Mouse (Mus musculus) hindbrain, embryonic 14.5 days (tissue): ENCODE measurements around the gene Aoah. TPM values are rescaled to one million over a fixed set of nuclear protein-coding genes. Genes with fewer than 3 reads are reported as not detected.

Experiments used
- ATAC-seq: fragments of 200-750 bp; cut with Nextera tagmentation; 2 replicates; pipeline ENCODE4 v1.8.0; 2017; ENCODE audit warnings: moderate number of reproducible peaks, mild to moderate bottlenecking, moderate TSS enrichment, moderate library complexity; ENCODE audit not compliant: low FRiP score
- DNase-seq: peaks from one replicate; pipeline ENCODE4 v3.0.0-alpha.2; 2015; ENCODE audit warnings: low spot score
- H3K27ac ChIP-seq: fragments of 300-500 bp; sonication (generic); 2 replicates; pipeline ENCODE4 v1.5.1; 2014; ENCODE audit warnings: mild to moderate bottlenecking, moderate library complexity
- H3K27me3 ChIP-seq: fragments of 300-500 bp; sonication (generic); 2 replicates; pipeline ENCODE4 v1.6.1; 2014; ENCODE audit warnings: mild to moderate bottlenecking, low read length, mixed read lengths; ENCODE audit not compliant: control insufficient read depth, insufficient read depth
- H3K36me3 ChIP-seq: fragments of 300-500 bp; sonication (generic); replicated peaks from 2 replicates; pipeline ENCODE4 v1.6.1; 2014; ENCODE audit not compliant: control insufficient read depth, insufficient read depth
- H3K4me1 ChIP-seq: fragments of 300-500 bp; sonication (generic); replicated peaks from 2 replicates; pipeline ENCODE4 v1.6.1; 2014; ENCODE audit warnings: antibody characterized with exemption, low read length, mixed read lengths; ENCODE audit not compliant: control insufficient read depth, insufficient read depth
- H3K4me2 ChIP-seq: fragments of 300-500 bp; sonication (generic); replicated peaks from 2 replicates; pipeline ENCODE4 v1.6.1; 2014; ENCODE audit warnings: mild to moderate bottlenecking, moderate library complexity
- H3K4me3 ChIP-seq: fragments of 300-500 bp; sonication (generic); replicated peaks from 2 replicates; pipeline ENCODE4 v1.5.1; 2014; ENCODE audit warnings: mild to moderate bottlenecking, low read length
- H3K9ac ChIP-seq: fragments of 300-500 bp; sonication (generic); 2 replicates; pipeline ENCODE4 v1.6.1; 2014
- H3K9me3 ChIP-seq: fragments of 300-500 bp; sonication (generic); 2 replicates; pipeline ENCODE4 v1.6.1; 2016; ENCODE audit warnings: low read length; ENCODE audit not compliant: control insufficient read depth
- WGBS: fragments of 180-500 bp; shearing (Covaris S2); extraction: QIAGEN DNeasy Blood & Tissue Kit; methylation state at CpG from one replicate; pipeline ENCODE4 v1.1.7; 2014; 5-methylcytosine and 5-hydroxymethylcytosine counted together
- polyA plus RNA-seq: library from polyadenylated mRNA; unstranded; fragments of >200 nt; fragmentation: Nextera tagmentation; extraction: Ambion mirVana; gene quantifications from 2 replicates; pipeline ENCODE4 v1.2.1, GENCODE M21; 2014

Gene Aoah
- 0.48 and 0.63 TPM in 2 replicates for polyA plus RNA-seq

DNA sequence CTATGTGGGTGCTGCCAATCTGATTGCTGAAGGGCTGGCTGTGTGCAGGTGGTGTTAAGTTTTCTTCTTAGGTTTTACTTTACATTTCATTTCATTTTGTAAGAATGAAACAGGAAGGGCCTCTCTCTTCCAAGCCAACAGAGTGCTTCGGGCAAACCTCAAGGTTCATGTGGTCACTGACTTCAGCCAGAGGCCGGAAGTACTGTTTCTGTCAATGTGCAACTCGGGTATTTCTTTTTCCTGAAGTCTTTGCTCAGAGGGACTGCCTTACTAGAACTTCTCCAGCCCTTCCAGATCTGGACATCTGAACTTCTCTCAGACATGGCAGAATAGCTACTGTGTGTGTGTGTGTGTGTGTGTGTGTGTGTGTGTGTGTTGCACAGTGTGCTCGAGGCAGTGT is at the start of gene Aoah:
Gene Aoah (plus strand): TSS at position 213 of the 400 bp plus-strand sequence.
- Histone ChIP-seq H3K4me1 (no peaks in the 10 kb centered on the region), H3K9me3 (no peaks in the 10 kb centered on the region), H3K36me3 (no peaks in the 10 kb centered on the region), H3K4me2 (no peak within 1 kb of the TSS), H3K27ac (no peak within 1 kb of the TSS), H3K4me3 (no peak within 1 kb of the TSS), H3K27me3 (no peaks in the 10 kb centered on the region), H3K9ac (no peak within 1 kb of the TSS)
- 79% methylated on average over 4 of the region's 4 CpGs for WGBS
- DNase-seq, result no peak
- no peak for ATAC-seq

DNA sequence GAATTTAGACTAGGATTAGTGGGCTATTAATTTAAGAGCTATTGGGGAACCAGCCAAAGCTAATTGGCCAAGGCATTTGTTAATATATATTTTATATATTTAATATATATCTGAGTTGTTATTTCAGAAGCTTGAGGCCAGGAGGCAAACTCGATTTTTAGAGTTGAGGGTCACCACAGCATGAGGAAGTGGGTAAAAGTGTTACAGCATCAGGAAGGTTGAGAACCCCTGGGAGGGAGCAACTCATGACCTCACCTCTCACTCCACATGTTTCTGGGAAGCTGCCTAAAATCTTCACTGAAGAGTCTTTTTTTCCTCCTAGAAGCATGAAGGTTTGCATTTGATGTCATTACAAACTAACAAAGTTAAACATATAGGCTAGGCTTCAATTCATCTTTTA is 39.1 kb upstream of the Aoah start:
- Histone ChIP-seq H3K4me3 (no peak overlapping the region), H3K9me3 (no peaks in the 10 kb centered on the region), H3K4me1 (no peaks in the 10 kb centered on the region), H3K36me3 (no peaks in the 10 kb centered on the region), H3K27me3 (no peaks in the 10 kb centered on the region), H3K9ac (no peak overlapping the region), H3K4me2 (no peak overlapping the region), H3K27ac (no peak overlapping the region)
- ATAC-seq, result no peak
- no peak for DNase-seq
- 77% methylated on average over 1 of the region's 1 CpGs for WGBS

DNA sequence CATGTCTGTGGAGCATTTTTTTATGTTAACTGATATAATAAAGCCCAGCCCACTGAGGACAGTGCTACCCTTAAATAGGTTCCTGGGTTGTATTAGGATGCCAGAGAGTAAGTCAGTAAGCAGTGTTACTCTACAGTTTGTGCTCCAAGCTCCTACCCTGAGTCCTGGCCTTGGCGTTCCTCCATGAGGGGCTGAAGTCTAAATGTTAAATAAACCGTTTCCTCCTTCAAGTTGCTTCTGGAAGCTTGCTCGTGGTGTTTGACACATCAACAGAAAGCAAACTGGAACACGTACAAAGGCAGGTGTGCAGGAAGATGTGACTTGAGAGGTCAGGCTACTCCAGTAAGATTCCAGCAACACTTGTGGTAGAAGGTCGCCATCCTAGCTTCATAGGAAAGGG is 10.3 kb upstream of the Aoah start:
- H3K27ac ChIP-seq, result no peak overlapping the region
- no peak overlapping the region for H3K9ac ChIP-seq
- no peak overlapping the region for H3K4me3 ChIP-seq
- no peak for DNase-seq
- H3K27me3 ChIP-seq, result no peaks in the 10 kb centered on the region
- H3K4me1 ChIP-seq, result no peaks in the 10 kb centered on the region
- H3K9me3 ChIP-seq, result no peaks in the 10 kb centered on the region
- no peak for ATAC-seq
- WGBS, result 91% methylated on average over 5 of the region's 5 CpGs
- no peaks in the 10 kb centered on the region for H3K36me3 ChIP-seq
- no peak overlapping the region for H3K4me2 ChIP-seq

DNA sequence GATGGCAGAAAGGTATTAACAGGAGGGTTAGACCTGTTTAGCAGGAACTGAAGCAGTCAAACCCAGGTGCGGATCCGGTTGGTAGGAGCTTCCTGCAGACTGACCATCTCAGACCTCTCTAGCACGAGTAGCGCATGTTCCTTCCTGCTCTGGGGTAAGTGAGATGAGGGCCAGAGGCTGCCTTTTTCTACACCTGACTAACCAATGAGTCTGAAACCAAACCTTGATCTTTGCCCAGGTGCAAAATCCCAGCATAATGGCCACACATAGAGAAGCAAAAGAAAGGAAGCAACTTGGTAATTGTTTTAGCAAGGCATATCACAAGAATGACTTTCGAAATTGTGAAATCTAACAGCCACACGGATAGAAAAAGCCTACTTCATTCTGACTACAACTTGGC is 9.9 kb upstream of the Aoah start:
- no peak overlapping the region for H3K4me3 ChIP-seq
- WGBS, result 97% methylated on average over 6 of the region's 6 CpGs
- no peak overlapping the region for H3K4me2 ChIP-seq
- H3K36me3 ChIP-seq, result no peaks in the 10 kb centered on the region
- H3K27ac ChIP-seq, result no peak overlapping the region
- no peak overlapping the region for H3K9ac ChIP-seq
- ATAC-seq (no peak), DNase-seq (no peak)
- H3K9me3 ChIP-seq, result no peaks in the 10 kb centered on the region
- H3K4me1 ChIP-seq, result no peaks in the 10 kb centered on the region
- H3K27me3 ChIP-seq, result no peaks in the 10 kb centered on the region

DNA sequence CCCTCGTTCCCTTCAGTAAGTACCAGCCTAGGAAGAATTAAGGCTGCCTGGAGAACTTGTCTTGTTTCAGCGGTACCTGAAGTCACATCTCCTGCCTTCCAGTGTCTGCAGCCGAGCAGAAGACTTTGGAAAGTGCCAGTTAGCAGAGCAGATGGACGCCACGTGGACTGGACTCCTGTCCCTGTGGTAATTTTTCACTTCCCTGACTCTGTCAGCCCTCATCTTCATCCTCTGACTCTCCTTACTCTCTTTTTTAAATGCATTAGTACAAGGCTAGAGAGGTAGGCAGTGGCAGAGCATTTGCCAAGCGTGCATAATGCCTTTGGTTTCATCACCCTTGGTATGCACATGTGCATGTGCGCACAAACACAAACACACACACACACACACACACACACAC is 8.0 kb upstream of the Aoah start:
- Histone ChIP-seq H3K9ac (no peak overlapping the region), H3K9me3 (no peaks in the 10 kb centered on the region), H3K36me3 (no peaks in the 10 kb centered on the region), H3K27me3 (no peaks in the 10 kb centered on the region), H3K4me2 (no peak overlapping the region), H3K27ac (no peak overlapping the region), H3K4me1 (no peaks in the 10 kb centered on the region), H3K4me3 (no peak overlapping the region)
- DNase-seq, result no peak
- no peak for ATAC-seq
- WGBS, result 88% methylated on average over 7 of the region's 7 CpGs

DNA sequence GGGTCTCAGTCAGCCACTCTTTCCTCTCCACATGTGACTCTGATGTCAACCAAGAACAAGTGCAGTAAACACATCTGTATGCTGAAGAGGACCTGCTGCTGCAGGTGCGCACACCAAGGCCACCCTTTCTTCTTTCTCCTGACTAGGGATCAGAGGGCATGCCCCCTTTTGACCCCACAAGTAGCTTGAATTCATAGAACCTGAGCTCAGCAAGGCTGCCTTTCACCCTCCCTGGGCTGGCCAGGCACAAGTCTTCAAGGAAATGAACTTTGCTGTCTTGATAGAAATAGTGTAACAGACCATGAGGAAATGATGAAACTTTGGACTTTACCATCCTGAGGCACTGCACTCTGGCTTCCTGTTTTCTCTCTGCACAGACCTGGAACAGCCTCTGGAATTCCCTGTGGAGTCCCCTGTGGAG is 7.1 kb upstream of the Aoah start:
- H3K4me1 ChIP-seq, result no peaks in the 10 kb centered on the region
- no peak overlapping the region for H3K27ac ChIP-seq
- 63% methylated on average over 1 of the region's 1 CpGs for WGBS
- H3K9ac ChIP-seq, result no peak overlapping the region
- no peak for DNase-seq
- no peak for ATAC-seq
- no peak overlapping the region for H3K4me2 ChIP-seq
- H3K4me3 ChIP-seq, result no peak overlapping the region
- no peaks in the 10 kb centered on the region for H3K36me3 ChIP-seq
- H3K27me3 ChIP-seq, result no peaks in the 10 kb centered on the region
- no peaks in the 10 kb centered on the region for H3K9me3 ChIP-seq

DNA sequence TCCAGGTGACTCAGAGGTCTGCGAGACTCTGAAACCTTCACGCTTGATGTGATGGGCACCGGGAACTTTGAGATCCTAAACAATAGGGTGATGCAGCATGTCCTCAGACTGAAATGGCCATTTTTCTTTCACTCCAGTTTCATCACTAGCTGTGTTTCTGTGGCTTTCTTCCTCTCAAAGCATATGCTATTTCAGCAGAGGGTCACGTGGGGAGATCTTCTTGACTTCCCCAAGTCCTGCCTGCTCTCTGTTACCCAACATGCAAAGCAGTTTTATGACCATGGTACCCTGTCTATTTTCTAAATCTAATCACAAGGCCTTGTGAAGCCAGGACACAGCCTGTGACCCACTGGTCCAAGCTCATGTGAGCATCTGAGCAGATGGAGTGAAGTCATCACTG is 6.0 kb upstream of the Aoah start:
- DNase-seq (no peak), ATAC-seq (no peak)
- H3K36me3 ChIP-seq, result no peaks in the 10 kb centered on the region
- H3K4me3 ChIP-seq, result no peak overlapping the region
- H3K9me3 ChIP-seq, result no peaks in the 10 kb centered on the region
- WGBS, result 81% methylated on average over 4 of the region's 4 CpGs
- H3K4me2 ChIP-seq, result no peak overlapping the region
- H3K4me1 ChIP-seq, result no peaks in the 10 kb centered on the region
- no peak overlapping the region for H3K9ac ChIP-seq
- H3K27me3 ChIP-seq, result no peaks in the 10 kb centered on the region
- H3K27ac ChIP-seq, result no peak overlapping the region

DNA sequence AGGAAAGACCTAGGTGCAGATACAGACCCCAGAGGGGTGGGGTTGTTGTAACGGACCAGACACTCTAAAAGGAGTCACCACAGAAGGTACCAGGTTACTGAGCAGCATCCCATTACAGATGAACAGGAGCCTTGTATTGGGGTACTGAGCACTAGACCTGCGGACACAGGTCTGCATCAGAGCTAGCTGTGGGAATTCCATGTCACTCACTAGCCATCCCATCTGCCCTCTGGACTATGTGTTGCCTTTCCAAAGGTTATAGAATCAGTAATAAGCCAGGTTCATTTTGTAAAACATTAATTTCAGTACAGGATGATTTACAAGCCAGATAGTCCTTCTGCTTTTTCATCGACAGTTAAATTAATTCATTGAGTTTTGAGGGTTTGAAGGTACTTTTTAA is 2.7 kb downstream of the Aoah start:
- H3K9ac ChIP-seq, result no peak overlapping the region
- no peak overlapping the region for H3K4me3 ChIP-seq
- ATAC-seq (no peak), DNase-seq (no peak)
- H3K27me3 ChIP-seq, result no peaks in the 10 kb centered on the region
- no peak overlapping the region for H3K4me2 ChIP-seq
- no peaks in the 10 kb centered on the region for H3K4me1 ChIP-seq
- no peaks in the 10 kb centered on the region for H3K9me3 ChIP-seq
- no peaks in the 10 kb centered on the region for H3K36me3 ChIP-seq
- no peak overlapping the region for H3K27ac ChIP-seq
- 91% methylated on average over 3 of the region's 3 CpGs for WGBS

DNA sequence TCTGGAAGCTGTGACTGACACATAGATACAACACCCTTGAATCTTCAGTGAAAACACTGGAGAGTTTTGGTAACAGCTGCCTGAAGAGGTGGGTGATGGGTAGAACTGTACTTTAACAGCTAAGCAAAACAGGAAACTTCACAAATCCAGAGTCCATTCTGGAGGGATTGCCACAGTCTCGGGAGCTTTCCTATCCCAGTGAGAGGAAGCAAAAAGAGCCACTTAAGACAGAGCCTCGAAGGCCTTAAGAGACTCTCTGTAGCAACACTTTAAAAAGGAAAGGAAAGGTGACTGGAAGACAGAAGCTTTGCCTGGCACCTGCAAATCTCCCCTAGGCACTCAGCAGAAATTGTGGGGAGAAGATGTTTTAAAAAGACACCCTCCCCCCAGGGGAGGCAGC is 4.6 kb downstream of the Aoah start:
- Histone ChIP-seq H3K36me3 (no peaks in the 10 kb centered on the region), H3K9me3 (no peaks in the 10 kb centered on the region), H3K27me3 (no peaks in the 10 kb centered on the region), H3K4me2 (no peak overlapping the region), H3K4me1 (no peaks in the 10 kb centered on the region), H3K9ac (no peak overlapping the region), H3K4me3 (no peak overlapping the region), H3K27ac (no peak overlapping the region)
- WGBS, result 66% methylated on average over 2 of the region's 2 CpGs
- DNase-seq, result no peak
- ATAC-seq, result no peak

DNA sequence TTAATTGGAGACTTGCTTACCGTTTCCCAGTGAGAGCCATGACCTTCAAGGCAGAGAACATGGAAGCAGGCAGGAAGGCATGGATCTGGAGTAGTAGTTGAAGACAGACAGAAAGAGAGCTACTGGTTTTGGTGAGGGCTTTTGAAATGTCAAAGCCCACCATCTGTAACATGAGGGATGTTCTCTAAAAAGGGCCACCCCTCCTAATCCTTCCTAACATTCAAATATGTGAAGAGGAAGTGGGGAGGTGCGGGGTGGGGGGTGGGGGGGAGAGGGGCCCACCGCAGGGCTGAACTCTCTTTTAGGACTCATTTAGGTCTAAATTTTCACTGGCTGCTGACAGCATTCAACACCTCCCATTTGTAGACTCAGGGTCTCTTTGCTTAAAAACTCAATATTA is 5.9 kb downstream of the Aoah start:
- Histone ChIP-seq H3K9me3 (no peaks in the 10 kb centered on the region), H3K4me1 (no peaks in the 10 kb centered on the region), H3K27ac (no peak overlapping the region), H3K27me3 (no peaks in the 10 kb centered on the region), H3K36me3 (no peaks in the 10 kb centered on the region), H3K4me3 (no peak overlapping the region), H3K9ac (no peak overlapping the region), H3K4me2 (no peak overlapping the region)
- DNase-seq (no peak), ATAC-seq (no peak)
- 84% methylated on average over 3 of the region's 3 CpGs for WGBS
